Mouse (Mus musculus) layer of hippocampus, postnatal 25 days (tissue): ENCODE measurements around the gene Cyp8b1. TPM values are rescaled to one million over a fixed set of nuclear protein-coding genes. Genes with fewer than 3 reads are reported as not detected.
A peak's percentile ranks its signal among the peaks of the same experiment; 100 is the strongest.

Experiments used
- DNase-seq, 2 experiments: peaks; one replicate each; pipeline ENCODE4 v3.0.0; 2022; ENCODE audit warnings: mixed read lengths in 2 of 2, low spot score in 1 of 2; ENCODE audit errors: extremely low spot score in 1 of 2
- total RNA-seq, 2 experiments: library from RNA; stranded (reverse); gene quantifications; 2 replicates each; pipeline ENCODE4 v1.2.3; 2021

Gene Cyp8b1
- total RNA-seq, 2 experiments from 2014 or later, result not detected

DNA sequence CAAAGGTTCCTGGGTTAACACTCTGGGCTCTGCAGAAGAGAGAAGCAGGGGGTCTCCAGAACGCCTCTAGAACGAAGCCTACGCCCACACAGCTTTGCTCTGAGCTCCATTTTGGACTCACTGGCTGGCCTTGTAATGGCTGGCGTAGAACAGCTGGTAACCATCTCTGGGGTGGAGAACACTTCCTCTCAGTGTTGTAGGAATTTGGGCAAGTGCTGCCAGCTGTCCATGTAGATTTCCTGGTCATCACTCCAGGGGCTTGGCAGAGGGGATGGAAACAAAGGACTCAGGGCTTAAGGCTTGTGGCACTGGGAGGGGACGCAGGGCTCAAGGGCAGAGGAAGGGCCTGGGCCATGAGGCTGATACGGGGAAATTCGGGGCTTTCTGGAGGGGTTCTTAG is 21.7 kb downstream of the Cyp8b1 start:
- no peak for DNase-seq

DNA sequence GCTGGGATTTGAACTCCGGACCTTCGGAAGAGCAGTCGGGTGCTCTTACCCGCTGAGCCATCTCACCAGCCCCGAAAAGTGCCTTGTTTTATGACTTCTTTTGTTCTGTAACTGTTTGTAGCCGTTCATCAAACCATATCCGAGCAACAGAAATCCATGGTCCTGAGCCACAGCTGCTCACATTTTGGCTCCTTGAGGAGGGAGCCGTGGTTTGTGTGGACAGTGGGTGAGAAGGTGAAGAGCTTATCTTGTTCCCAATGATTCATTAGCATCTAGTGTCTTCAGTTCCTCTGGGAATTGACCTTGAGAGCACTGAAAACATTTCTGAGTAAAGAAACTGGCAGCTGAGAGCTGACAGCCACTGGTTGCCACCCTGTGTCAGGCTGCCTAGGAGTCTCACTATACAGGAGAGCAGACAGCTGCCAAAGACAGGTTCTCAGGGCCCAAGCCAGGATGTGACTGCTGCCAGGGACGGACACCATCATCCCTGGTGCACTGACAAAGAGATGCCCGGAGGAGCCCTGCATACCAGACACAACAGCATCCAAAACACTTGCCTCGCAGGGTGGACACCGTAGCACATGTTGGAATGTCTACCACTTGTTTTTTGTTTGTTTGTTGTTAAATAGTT is 23.9 kb downstream of the Cyp8b1 start:
- no peak for DNase-seq

DNA sequence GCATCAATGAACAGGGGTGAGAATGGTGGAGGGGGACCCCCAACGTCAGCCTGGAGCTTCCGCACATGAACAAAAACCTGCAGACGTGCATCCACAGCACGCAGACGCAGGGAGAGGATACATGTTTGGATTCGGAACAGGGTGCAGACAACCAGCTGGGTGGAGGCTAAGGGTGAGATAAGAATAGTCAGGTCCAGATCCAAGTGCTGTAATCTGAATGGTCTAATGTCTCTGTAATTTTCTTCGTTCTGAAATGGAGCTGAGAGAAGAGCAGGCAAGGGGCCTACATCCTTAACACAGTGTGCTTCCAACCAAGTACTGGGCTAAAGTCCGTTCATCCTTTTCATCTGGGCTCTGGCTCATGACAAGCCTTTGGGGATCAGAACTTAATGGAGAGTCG is 24.8 kb downstream of the Cyp8b1 start:
- no peak for DNase-seq

DNA sequence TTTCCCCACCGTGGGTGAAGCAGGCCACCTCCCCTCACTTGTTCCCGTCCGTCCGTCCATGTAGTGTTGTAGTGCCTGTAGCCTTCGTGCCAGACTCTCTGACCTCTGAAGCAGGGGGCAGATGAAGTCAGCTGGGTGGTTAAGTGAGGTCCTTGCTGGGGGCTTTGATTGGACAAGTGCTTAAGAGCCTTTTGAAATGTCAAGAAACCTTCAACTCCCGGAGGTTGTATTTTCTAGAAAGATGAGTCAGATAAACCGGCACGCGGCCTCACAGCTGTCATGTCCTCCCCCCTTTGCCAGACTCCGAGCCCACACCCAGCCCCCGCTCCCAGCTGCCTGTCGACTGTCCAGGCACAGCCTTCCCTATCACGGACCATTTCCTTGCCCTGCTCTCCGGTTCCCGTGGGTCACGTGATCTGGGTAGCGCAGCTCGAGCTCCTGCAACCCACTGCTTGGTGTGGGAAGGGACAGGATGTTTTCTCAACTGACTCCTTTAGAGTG is 25.6 kb downstream of the Cyp8b1 start:
- no peak for DNase-seq

DNA sequence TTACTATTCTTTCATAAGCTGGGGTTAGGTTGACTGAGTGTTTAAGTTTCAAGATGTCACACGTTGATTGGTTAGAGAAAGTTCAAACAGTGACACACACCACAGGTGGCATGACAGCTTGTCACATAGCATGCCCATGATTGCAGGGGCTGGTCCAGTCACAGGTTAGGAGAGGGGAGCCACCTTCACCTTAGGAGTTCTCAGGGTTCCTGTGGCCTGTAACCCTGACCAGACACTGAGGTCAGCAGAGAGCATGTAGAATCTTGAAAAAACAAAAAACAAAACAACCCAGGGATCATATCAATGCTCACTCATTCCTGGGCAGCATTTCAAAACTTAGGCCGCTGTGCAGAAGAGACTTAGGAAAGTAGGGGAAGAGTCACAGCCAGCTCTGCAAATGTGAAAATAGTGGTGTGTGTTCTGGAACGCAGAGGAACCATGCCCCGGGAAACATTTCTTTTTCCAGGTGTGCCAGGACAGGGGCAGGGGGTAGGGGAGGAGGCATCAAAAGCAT is 26.1 kb downstream of the Cyp8b1 start:
- no peak for DNase-seq

DNA sequence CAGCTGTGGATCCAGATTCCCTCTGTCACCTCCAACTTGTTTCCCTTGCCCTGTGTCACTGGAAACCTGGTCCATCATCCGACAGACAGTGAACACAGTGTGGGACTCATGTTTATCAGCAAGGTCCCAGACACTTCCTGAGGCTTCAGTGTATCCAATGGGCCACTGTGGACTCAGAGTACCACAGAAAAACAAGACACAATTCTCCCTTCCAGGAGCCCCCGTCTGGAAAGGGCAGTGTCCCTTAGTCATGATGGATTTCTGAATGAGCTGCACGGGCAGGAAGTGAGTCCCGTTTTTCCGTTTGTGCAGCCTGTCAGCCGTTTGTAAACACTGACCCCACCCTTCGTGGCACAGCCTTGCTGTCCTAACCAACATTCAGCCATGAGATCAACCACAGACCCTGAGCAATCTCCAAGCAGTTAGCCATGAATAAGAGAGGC is 34.1 kb downstream of the Cyp8b1 start:
- no peak for DNase-seq

DNA sequence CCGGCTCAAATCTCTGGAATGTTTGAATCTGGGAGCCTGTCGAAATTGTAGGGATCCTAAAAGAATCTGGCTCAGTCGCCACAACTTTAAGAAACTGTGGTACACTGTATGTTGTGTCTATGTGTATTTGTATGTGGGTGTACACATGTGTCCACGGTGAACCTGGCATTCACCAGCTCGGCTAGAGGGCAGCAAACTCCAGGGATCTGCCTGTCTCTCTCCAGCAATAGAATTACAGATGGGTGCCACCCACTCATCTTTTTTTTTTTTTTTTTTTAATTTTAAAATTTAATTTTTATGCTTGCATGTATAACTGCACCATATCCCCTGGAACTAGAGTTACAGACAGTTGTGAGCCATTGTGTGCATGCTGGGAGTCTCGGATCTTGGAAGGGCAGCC is 34.8 kb downstream of the Cyp8b1 start:
- peak in 1 of 2 experiments; percentile 31 for DNase-seq

DNA sequence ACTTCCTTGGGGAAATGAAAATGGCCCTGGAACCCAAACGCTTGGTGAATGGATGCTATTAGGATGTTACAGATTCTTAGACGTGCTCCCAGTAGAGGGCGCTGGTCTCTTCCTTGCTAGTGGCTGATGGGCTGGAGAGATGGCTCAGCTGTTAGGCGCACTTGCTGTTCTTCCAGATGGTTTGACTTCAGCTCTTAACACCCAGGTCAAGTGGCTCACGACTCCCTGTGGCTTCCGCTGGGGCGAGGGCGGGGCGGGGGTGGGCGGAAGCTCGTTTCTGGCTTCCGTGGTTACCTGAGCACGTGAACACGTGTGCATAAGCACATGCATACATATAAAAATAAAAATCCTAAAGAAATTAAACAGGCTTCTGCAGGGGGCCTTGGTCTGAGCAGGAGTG is 35.3 kb downstream of the Cyp8b1 start:
- DNase-seq, result peak; percentile 43 to 82

DNA sequence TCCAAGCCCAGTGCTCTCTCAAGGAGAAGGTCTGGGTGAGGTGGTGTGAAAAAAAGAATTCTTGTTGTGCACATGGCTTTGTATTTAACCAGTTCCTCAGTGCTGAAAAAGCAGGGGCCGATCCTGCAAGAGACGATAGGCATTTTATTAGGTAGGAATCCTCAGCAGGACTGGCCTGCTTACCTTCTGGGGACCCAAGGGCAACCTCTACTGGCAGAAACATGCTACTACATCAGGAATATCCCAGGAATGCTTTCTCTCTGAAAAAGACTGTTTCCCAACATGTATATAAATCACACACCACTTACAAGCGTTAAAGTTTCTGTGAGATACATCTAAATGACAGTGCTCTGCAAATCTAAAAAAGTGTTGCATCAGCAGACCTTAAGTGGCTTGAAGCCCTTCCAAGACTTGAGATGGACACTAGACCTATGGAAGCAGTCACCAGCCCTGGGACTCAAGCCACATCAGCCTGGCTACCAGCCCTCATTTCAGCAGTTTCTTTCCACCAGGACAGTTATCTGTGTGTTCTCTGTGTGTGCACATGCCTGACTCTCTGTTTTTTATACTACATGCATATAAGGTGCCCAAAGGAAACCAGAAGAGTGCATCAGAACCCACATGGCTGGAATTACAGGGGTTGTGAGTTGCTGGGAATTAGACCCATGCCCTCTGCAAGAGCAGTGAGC is 38.9 kb downstream of the Cyp8b1 start:
- DNase-seq, result peak; percentile 32 to 66

DNA sequence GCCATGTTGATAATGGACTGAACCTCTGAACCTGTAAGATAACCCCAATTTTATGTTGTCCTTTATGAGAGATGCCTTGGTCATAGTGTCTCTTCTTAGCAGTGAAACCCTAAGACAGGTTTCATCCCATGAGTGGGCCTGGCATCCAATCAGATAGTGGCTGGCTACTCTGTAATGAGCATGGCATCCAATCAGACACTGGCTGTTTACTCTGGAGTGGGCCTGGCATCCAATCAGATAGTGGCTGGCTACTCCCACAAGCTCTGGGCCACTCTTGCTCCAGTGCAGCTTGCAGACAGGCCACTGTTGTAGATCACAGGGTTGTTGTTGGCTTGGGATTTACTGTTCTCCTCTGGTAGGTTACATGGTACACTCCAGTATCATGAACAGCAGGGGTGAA is 42.5 kb downstream of the Cyp8b1 start:
- DNase-seq, result no peak

DNA sequence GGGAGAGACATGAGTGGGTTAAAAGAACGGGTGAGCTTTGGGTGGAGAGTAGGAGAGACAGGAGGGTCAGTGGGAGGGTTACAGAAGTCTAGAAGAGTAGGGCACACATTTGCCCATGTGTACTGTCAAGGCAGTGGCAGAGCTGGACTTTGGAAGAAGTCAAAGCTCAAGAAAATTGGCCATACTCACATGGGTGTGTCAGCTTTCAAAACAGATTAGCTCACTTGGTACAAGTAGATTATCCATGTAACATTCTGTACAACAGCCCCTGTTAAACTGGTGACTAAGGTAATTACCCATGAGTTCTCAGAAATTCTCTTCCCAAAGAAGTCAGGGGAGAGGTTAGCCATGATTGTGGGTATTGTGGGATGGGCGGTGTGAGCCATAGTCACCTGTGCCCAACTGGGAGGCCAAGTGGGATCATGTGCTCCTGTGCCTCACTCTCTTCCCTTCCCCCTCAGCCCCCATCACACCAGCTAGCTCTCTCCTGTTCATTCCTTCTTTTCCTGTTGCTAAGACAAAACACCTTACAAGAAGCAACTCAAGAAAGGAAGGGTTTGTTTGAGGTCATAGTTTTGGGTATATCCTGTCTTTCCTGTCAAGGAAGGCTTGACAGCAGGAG is 43.9 kb downstream of the Cyp8b1 start:
- DNase-seq, result no peak

DNA sequence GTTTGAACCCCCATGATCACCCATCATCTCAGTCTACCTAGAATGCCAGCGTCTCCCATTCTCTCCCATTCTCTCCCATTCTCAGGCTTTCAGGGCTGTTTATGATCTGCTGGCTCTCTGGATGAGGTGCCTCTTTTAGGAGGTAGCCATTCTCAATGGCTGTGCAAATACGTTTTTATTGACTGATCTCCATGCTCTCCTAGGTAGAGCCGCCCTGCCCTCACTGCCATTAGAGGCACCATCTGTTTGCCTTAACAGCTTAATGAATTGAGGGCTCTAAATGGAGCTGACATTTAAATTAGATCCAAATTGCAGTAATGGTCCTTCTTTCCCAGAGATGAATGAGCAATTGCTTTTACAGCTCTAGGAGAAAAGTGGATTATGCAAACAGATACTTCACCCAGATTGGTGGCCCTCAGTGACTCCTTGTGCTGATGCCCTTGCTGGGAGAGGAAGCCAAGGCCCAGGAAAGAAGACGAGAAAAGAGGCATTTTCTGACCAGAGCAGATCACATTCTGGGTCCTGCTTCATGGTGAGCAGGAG is 46.1 kb downstream of the Cyp8b1 start:
- DNase-seq, result no peak

DNA sequence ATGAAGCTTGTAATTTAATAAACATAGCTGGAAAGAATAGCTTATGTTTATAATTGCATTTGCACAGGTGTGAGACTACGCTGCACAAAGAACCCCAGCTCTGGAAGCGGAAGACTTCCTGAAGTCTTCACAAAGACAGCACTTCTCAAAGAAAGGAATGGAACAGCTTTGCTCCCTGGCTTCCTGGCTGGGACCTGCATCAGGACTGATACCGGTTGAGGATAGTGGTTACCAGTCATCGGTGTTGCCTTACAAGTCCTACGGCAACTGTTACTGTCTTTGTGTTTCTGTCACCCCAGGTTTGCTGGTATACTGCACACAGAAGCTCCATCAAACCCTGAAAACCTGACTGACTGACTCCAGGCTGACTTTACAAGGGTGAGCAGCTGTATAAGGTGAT is 46.7 kb downstream of the Cyp8b1 start:
- no peak for DNase-seq

DNA sequence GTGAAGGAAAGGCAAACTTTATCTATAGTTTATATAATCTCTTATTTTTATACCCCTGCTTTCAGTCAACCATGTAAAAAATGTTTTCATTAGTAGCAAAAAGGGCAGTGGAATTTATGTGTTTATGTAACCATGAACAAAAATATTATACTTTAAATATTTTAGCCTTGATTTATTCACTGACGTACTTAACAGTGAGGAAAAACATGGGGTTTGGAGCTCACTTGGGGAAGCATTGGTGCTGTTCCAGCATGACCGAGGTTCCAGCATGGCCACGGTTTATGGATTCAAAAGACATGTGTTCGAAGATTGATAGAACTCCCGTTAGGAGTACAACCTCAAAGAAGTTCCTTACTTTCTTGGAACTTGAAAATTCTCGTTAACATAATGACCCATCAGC is 47.9 kb downstream of the Cyp8b1 start:
- no peak for DNase-seq

DNA sequence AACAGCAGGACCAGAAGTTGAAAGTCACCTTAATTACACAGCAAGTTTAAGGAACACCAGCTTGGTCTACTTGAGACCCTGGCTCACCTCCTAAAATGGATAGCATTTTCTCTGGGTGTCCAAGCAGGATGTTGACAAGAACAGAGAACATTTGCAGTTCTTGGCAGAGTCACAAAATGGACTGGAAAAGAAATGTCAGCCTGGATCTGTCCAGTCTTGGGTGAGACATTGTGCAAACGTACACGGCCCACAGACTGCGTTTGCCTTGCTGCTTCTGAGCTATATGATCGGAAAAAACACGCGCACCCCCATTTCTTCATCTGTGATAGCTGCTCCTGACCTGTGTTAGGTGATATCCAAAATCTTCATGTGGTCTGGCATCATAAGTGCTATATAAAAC is 48.5 kb downstream of the Cyp8b1 start:
- DNase-seq, result no peak

DNA sequence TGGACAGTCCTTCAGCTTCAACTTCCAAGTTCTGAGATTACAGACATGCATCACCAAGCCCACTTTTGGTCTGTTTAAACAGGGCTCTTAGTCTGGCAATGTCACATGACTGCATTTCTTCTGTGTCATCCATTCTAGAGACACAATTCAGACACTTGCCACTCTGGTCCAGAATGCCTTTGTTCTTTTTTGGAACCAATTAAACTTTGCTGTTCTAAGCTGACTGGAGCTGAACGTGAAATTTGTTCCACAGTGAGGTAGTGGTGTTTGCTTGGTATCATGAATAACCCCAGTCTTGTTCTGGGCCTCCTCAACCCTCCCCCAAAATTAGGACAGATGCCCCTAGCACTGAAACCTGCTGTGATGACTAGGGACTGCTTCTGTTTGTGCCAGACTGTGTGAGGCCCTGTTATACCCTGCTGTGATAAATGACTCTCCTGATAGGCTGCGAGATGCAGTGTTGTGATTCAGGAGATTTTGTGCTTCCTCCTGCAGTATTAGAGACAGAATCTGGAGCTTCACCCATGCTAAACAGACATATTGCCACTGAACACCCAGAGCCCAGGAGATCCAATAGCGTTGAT is 50.6 kb downstream of the Cyp8b1 start:
- DNase-seq, result no peak

DNA sequence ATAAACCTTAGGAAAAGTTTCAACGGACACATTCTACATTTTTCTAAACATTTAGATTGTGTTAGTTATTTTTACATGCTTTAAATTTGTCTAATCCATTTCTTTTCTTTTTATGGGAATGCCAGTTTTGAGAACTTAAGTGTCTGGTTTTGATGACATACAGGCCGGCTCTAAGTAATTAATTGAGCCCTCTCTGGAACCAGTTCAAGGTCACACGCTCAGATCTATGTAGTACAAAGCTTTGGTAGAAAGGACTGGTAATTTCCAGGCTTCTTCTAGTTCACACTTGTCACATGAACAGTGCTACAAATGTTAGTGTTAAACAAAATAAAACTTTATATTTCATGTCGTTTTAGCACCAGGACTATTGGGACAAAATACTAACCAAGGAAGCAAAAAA is 51.3 kb downstream of the Cyp8b1 start:
- no peak for DNase-seq
